Mouse (Mus musculus): Measurements from ENCODE around the gene Chd4. TPM values are rescaled to one million over a fixed set of nuclear protein-coding genes. Genes with fewer than 3 reads are reported as not detected.
A peak's percentile ranks its signal among the peaks of the same experiment; 100 is the strongest.

The Chd4 gene
- total and polyA plus RNA-seq, 3 experiments, result 93.0 to 232 (median 173) TPM

GRCm38 (mm10) chr6:125154550-125154949, 58.8 kb downstream of the Chd4 start:
- H3K4me3 ChIP-seq (ENCODE audit: control insufficient read depth in 1 of 2, insufficient read depth in 1 of 2, low read depth in 2 of 2, low read length in 2 of 2), result peak overlapping the region; percentile 81 to 87
- peak overlapping the region; percentile 96 for H3K27ac ChIP-seq (ENCODE audit: control insufficient read depth, low read depth, low read length)
- no peak for TF ChIP-seq GABPA (IDR thresholded peaks at IDR 0.05; ENCODE audit: low read depth, low read length)
- TF ChIP-seq MYC (IDR thresholded peaks at IDR 0.05; ENCODE audit: low read depth, low read length), result peak; percentile 92
- no peak for TF ChIP-seq ZNF384 (IDR thresholded peaks at IDR 0.05; ENCODE audit: low read depth, low read length)
- no peak for TF ChIP-seq EP300 (IDR thresholded peaks at IDR 0.05; ENCODE audit: low read depth in 1 of 2, low read length in 2 of 2)
- peak; percentile 79; the same call in 1 of the 2 replicates for TF ChIP-seq SIN3A (IDR thresholded peaks at IDR 0.05; ENCODE audit: low read length)
- TF ChIP-seq POLR2AphosphoS5 (IDR thresholded peaks at IDR 0.05; ENCODE audit: borderline replicate concordance, low read depth, low read length), result no peak
- peak; percentile 71; the same call in 1 of the 2 replicates for TF ChIP-seq MAFK (IDR thresholded peaks at IDR 0.05; ENCODE audit: borderline replicate concordance, low read depth, low read length)
- TF ChIP-seq MEF2A (IDR thresholded peaks at IDR 0.05; ENCODE audit: extremely low read depth, insufficient replicate concordance, low read depth, low read length, poor library complexity, severe bottlenecking), result no peak
- peak; percentile 26 to 48 (median 44) for TF ChIP-seq CTCF (IDR thresholded peaks at IDR 0.05 in 2 of 3, conservative IDR thresholded peaks at IDR 0.05 in 1 of 3; ENCODE audit: control insufficient read depth in 1 of 3, insufficient read depth in 1 of 3, low read depth in 2 of 3, low read length in 3 of 3, poor library complexity in 1 of 3, severe bottlenecking in 1 of 3)
- TF ChIP-seq MAX (IDR thresholded peaks at IDR 0.05; ENCODE audit: low read length), result peak; percentile 60
- peak; percentile 85 for TF ChIP-seq MXI1 (IDR thresholded peaks at IDR 0.05; ENCODE audit: low read depth, low read length)
- TF ChIP-seq ETS1 (IDR thresholded peaks at IDR 0.05; ENCODE audit: low read depth, low read length), result peak; percentile 38; the same call in 1 of the 2 replicates
- no peak for TF ChIP-seq USF2 (IDR thresholded peaks at IDR 0.05; ENCODE audit: borderline replicate concordance in 1 of 2, insufficient read depth in 1 of 2, low read depth in 1 of 2, low read length in 2 of 2)
- no peak; the same call in 1 of the 2 replicates for TF ChIP-seq CHD1 (IDR thresholded peaks at IDR 0.05; ENCODE audit: low read depth, low read length)
- peak; percentile 54 for TF ChIP-seq RAD21 (IDR thresholded peaks at IDR 0.05; ENCODE audit: low read depth, low read length)
- TF ChIP-seq BHLHE40 (IDR thresholded peaks at IDR 0.05; ENCODE audit: borderline replicate concordance, low read depth, low read length), result no peak
- TF ChIP-seq ZC3H11A (IDR thresholded peaks at IDR 0.05; ENCODE audit: low read depth, low read length), result peak; percentile 44; the same call in 1 of the 2 replicates
- TF ChIP-seq SMC3 (IDR thresholded peaks at IDR 0.05; ENCODE audit: low read depth, low read length), result peak; percentile 37; the same call in 1 of the 2 replicates
- peaks cover 0 to 44% of the 10 kb centered on the region in 2 experiments for H3K4me1 ChIP-seq (ENCODE audit: control insufficient read depth in 1 of 2, insufficient read depth in 2 of 2, low read length in 2 of 2)
- peaks cover 0 to 26% of the 10 kb centered on the region in 2 experiments; a peak in 2 of 4 replicates for H3K36me3 ChIP-seq (ENCODE audit: control insufficient read depth in 1 of 2, insufficient read depth in 2 of 2, low read length in 2 of 2)
- H3K9ac ChIP-seq (ENCODE audit: control insufficient read depth, low read depth, low read length, poor library complexity, severe bottlenecking), result peak overlapping the region; percentile 93
- DNase-seq (ENCODE audit: low read depth, low spot score), result peak; percentile 80
- H3K79me2 ChIP-seq (ENCODE audit: control insufficient read depth, insufficient read depth, low read length, poor library complexity), result peaks cover 52% of the 10 kb centered on the region
- no peaks in the 10 kb centered on the region for H3K27me3 ChIP-seq (ENCODE audit: control insufficient read depth in 1 of 2, insufficient read depth in 2 of 2, low read length in 2 of 2)
- H3K9me3 ChIP-seq (replicated peaks; ENCODE audit: insufficient read depth, low read length), result no peaks in the 10 kb centered on the region

DNA sequence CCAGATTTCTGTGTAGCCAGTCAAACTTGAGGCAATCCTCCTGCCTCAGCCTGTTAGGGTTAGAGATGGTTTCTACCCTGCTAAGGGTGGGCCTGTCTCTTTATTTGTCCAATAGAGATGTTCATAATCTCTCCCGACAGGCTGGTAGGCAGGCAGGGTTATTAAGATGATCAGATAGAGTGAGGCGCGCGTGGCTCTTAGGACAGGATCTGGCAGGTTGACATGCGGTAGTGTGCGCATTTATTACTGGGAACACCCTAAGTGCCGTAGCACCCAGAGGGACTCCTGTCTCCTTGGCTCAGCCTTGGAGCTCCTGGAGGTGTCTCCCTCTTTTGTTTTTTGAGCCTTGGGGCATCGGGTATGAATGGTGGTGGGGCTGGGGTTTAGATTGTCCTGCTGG, 59.5 kb downstream of the Chd4 start:
- Histone ChIP-seq H3K4me3 (ENCODE audit: control insufficient read depth in 1 of 2, insufficient read depth in 1 of 2, low read depth in 2 of 2, low read length in 2 of 2) (peak overlapping the region; percentile 52 to 59), H3K79me2 (ENCODE audit: control insufficient read depth, insufficient read depth, low read length, poor library complexity) (peaks cover 52% of the 10 kb centered on the region), H3K4me1 (ENCODE audit: control insufficient read depth in 1 of 2, insufficient read depth in 2 of 2, low read length in 2 of 2) (peaks cover 0 to 51% of the 10 kb centered on the region in 2 experiments), H3K27me3 (ENCODE audit: control insufficient read depth in 1 of 2, insufficient read depth in 2 of 2, low read length in 2 of 2) (no peaks in the 10 kb centered on the region), H3K9me3 (replicated peaks; ENCODE audit: insufficient read depth, low read length) (no peaks in the 10 kb centered on the region), H3K36me3 (ENCODE audit: control insufficient read depth in 1 of 2, insufficient read depth in 2 of 2, low read length in 2 of 2) (peaks cover 0 to 32% of the 10 kb centered on the region in 2 experiments; a peak in 2 of 4 replicates), H3K9ac (ENCODE audit: control insufficient read depth, low read depth, low read length, poor library complexity, severe bottlenecking) (peak overlapping the region; percentile 68), H3K27ac (ENCODE audit: control insufficient read depth, low read depth, low read length) (peak overlapping the region; percentile 49)
- DNase-seq (ENCODE audit: low read depth, low spot score), result peak; percentile 82
- no peak for TF ChIP-seq NELFE (IDR thresholded peaks at IDR 0.05; ENCODE audit: low read depth, low read length)
- no peak for TF ChIP-seq JUND (IDR thresholded peaks at IDR 0.05; ENCODE audit: low read depth, low read length)
- TF ChIP-seq ZKSCAN1 (IDR thresholded peaks at IDR 0.05; ENCODE audit: low read depth, low read length), result no peak
- no peak for TF ChIP-seq POLR2AphosphoS2 (IDR thresholded peaks at IDR 0.05; ENCODE audit: low read length)
- peak; percentile 42; the same call in 1 of the 2 replicates for TF ChIP-seq ETS1 (IDR thresholded peaks at IDR 0.05; ENCODE audit: low read depth, low read length)
- peak; percentile 40; the same call in 1 of the 2 replicates for TF ChIP-seq TAL1 (IDR thresholded peaks at IDR 0.05; ENCODE audit: low read length)
- no peak for TF ChIP-seq USF2 (IDR thresholded peaks at IDR 0.05; ENCODE audit: borderline replicate concordance in 1 of 2, insufficient read depth in 1 of 2, low read depth in 1 of 2, low read length in 2 of 2)
- TF ChIP-seq GATA1 (IDR thresholded peaks at IDR 0.05; ENCODE audit: low read depth, low read length), result peak; percentile 46; the same call in 1 of the 2 replicates
- TF ChIP-seq USF1 (IDR thresholded peaks at IDR 0.05; ENCODE audit: low read depth, low read length), result no peak
- TF ChIP-seq MEF2A (IDR thresholded peaks at IDR 0.05; ENCODE audit: extremely low read depth, insufficient replicate concordance, low read depth, low read length, poor library complexity, severe bottlenecking), result no peak
- peak; percentile 97 for TF ChIP-seq MXI1 (IDR thresholded peaks at IDR 0.05; ENCODE audit: low read depth, low read length)
- TF ChIP-seq POLR2A (IDR thresholded peaks at IDR 0.05; ENCODE audit: control insufficient read depth in 1 of 2, insufficient read depth in 1 of 2, low read depth in 1 of 2, low read length in 2 of 2, poor library complexity in 1 of 2), result peak in 1 of 2 experiments; percentile 35; a peak in 1 of 4 replicates
- TF ChIP-seq MYC (IDR thresholded peaks at IDR 0.05; ENCODE audit: low read depth, low read length), result peak; percentile 72; the same call in 1 of the 2 replicates
- TF ChIP-seq TCF12 (IDR thresholded peaks at IDR 0.05; ENCODE audit: low read depth, low read length), result peak; percentile 44; the same call in 1 of the 2 replicates
- TF ChIP-seq EP300 (IDR thresholded peaks at IDR 0.05; ENCODE audit: low read depth in 1 of 2, low read length in 2 of 2), result peak in 1 of 2 experiments; percentile 41; a peak in 2 of 4 replicates
- TF ChIP-seq RCOR1 (IDR thresholded peaks at IDR 0.05; ENCODE audit: low read depth, low read length), result no peak
- no peak for TF ChIP-seq KAT2A (conservative IDR thresholded peaks at IDR 0.05; ENCODE audit: low read depth, low read length)
- no peak for TF ChIP-seq CHD2 (IDR thresholded peaks at IDR 0.05; ENCODE audit: low read length)
